In genomic region chr3:108798375-108798774, GRCm38 (mm10) we compare ENCODE assay signal across 30 mouse cellular contexts. TPM values are rescaled to one million over a fixed set of nuclear protein-coding genes. Genes with fewer than 3 reads are reported as not detected.
DNase-seq lines count a peak whose midpoint lies in the region; TF ChIP-seq lines count a peak whose summit lies in the region.
"Had no signal": no experiment of that assay in that cellular context is flagged by ENCODE, and none has a peak within 500 bp of the region (broad histone marks: within the 10 kb centered on the region; RNA-seq: fewer than 3 reads in every experiment).

No protein-coding gene starts in this region.

- no peak overlapping the region for H3K9ac ChIP-seq in MEL (ENCODE audit: control insufficient read depth, low read depth, low read length, poor library complexity, severe bottlenecking)
- H3K9ac ChIP-seq: embryonic facial prominence, embryonic 12.5 days; heart, embryonic 12.5 days; hindbrain, embryonic 15.5 days; limb, embryonic 12.5 days; liver, embryonic 14.5 days; midbrain, embryonic 13.5 days; neural tube, embryonic 13.5 days had no signal

- TF ChIP-seq POLR2A in kidney, adult 2 months (IDR thresholded peaks at IDR 0.05; ENCODE audit: low read depth, low read length): no peak
- no peak for TF ChIP-seq POLR2A in MEL (IDR thresholded peaks at IDR 0.05; ENCODE audit: control insufficient read depth in 1 of 2, insufficient read depth in 1 of 2, low read depth in 1 of 2, low read length in 2 of 2, poor library complexity in 1 of 2)

- H3K36me3 ChIP-seq in kidney, adult 2 months (ENCODE audit: control insufficient read depth, insufficient read depth, low read length): peaks cover 9% of the 10 kb centered on the region
- H3K36me3 ChIP-seq in MEL (ENCODE audit: control insufficient read depth in 1 of 2, insufficient read depth in 2 of 2, low read length in 2 of 2): peaks cover 0 to 13% of the 10 kb centered on the region in 2 experiments; a peak in 3 of 4 replicates

- H3K4me1 ChIP-seq in kidney, adult 2 months (ENCODE audit: control insufficient read depth, insufficient read depth, low read length): no peaks in the 10 kb centered on the region
- no peaks in the 10 kb centered on the region for H3K4me1 ChIP-seq in MEL (ENCODE audit: control insufficient read depth in 1 of 2, insufficient read depth in 2 of 2, low read length in 2 of 2)
- H3K4me1 ChIP-seq: embryonic facial prominence, embryonic 12.5 days; hindbrain, embryonic 15.5 days; limb, embryonic 12.5 days; midbrain, embryonic 13.5 days; neural tube, embryonic 13.5 days had no signal

- H3K9me3 ChIP-seq in MEL (replicated peaks; ENCODE audit: insufficient read depth, low read length): no peaks in the 10 kb centered on the region
- H3K9me3 ChIP-seq: embryonic facial prominence, embryonic 12.5 days; heart, embryonic 12.5 days; hindbrain, embryonic 15.5 days; limb, embryonic 12.5 days; midbrain, embryonic 13.5 days; neural tube, embryonic 13.5 days had no signal

- TF ChIP-seq EP300 in MEL (IDR thresholded peaks at IDR 0.05; ENCODE audit: low read depth in 1 of 2, low read length in 2 of 2): no peak

- no peak overlapping the region for H3K27ac ChIP-seq in kidney, adult 2 months (ENCODE audit: insufficient read depth, low read depth, low read length)
- H3K27ac ChIP-seq in MEL (ENCODE audit: control insufficient read depth, low read depth, low read length): no peak overlapping the region
- H3K27ac ChIP-seq: embryonic facial prominence, embryonic 12.5 days; hindbrain, embryonic 15.5 days; limb, embryonic 12.5 days; liver, embryonic 14.5 days; midbrain, embryonic 13.5 days; neural tube, embryonic 13.5 days had no signal

- peak; percentile 14 for DNase-seq in kidney, adult 2 months
- DNase-seq in kidney, postnatal 14 days: no peak
- DNase-seq in testis, postnatal 10 days (ENCODE audit: low spot score): peak; percentile 12
- no peak for DNase-seq in testis, postnatal 14 days (ENCODE audit: low spot score)
- DNase-seq in MEL (ENCODE audit: low read depth, low spot score): peak; percentile 15
- DNase-seq in cerebellum, postnatal 4 days (ENCODE audit: low spot score in 2 of 2): no peak
- no peak for DNase-seq in right cerebral cortex, postnatal 25 days
- DNase-seq: adrenal gland, postnatal 10 days; cerebellum, adult 9-11 months; gastrocnemius, postnatal 36 days; heart, postnatal 36 days; kidney, adult 18-20 months; kidney, postnatal 36 days; right cerebral cortex, adult 18-20 months; thymus, adult 18-20 months; thymus, postnatal 4 days had no signal

- TF ChIP-seq RAD21 in MEL (IDR thresholded peaks at IDR 0.05; ENCODE audit: low read depth, low read length): peak; percentile 27

- no peak for TF ChIP-seq CTCF in kidney, adult 2 months (conservative IDR thresholded peaks at IDR 0.05; ENCODE audit: insufficient read depth, insufficient read length, low read depth, low read length)
- peak in 2 of 3 experiments; percentile 11 to 47; a peak in 3 of 6 replicates for TF ChIP-seq CTCF in MEL (IDR thresholded peaks at IDR 0.05 in 2 of 3, conservative IDR thresholded peaks at IDR 0.05 in 1 of 3; ENCODE audit: control insufficient read depth in 1 of 3, insufficient read depth in 1 of 3, low read depth in 2 of 3, low read length in 3 of 3, poor library complexity in 1 of 3, severe bottlenecking in 1 of 3)

- H3K79me2 ChIP-seq in MEL (ENCODE audit: control insufficient read depth, insufficient read depth, low read length, poor library complexity): no peaks in the 10 kb centered on the region

- H3K27me3 ChIP-seq in kidney, adult 2 months (replicated peaks; ENCODE audit: control insufficient read depth, insufficient read depth, low read length): no peaks in the 10 kb centered on the region
- no peaks in the 10 kb centered on the region for H3K27me3 ChIP-seq in MEL (ENCODE audit: control insufficient read depth in 1 of 2, insufficient read depth in 2 of 2, low read length in 2 of 2)
- H3K27me3 ChIP-seq: embryonic facial prominence, embryonic 12.5 days; heart, embryonic 12.5 days; hindbrain, embryonic 15.5 days; limb, embryonic 12.5 days; midbrain, embryonic 13.5 days; neural tube, embryonic 13.5 days had no signal

- WGBS in kidney, adult 2 months: 67% methylated on average over 2 of the region's 2 CpGs

- no peak overlapping the region for H3K4me3 ChIP-seq in kidney, adult 2 months (ENCODE audit: insufficient read depth, low read depth, low read length)
- no peak overlapping the region for H3K4me3 ChIP-seq in MEL (ENCODE audit: control insufficient read depth in 1 of 2, insufficient read depth in 1 of 2, low read depth in 2 of 2, low read length in 2 of 2)
- H3K4me3 ChIP-seq: embryonic facial prominence, embryonic 12.5 days; erythroblast, embryonic 14.5 days; heart, embryonic 12.5 days; hindbrain, embryonic 15.5 days; limb, embryonic 12.5 days; midbrain, embryonic 13.5 days; neural tube, embryonic 13.5 days had no signal

TF ChIP-seq in MEL, 35 proteins besides CTCF, POLR2A, EP300 and RAD21:
- TF ChIP-seq MYC (IDR thresholded peaks at IDR 0.05; ENCODE audit: low read depth, low read length): peak; percentile 41; the same call in 1 of the 2 replicates
- TF ChIP-seq MAZ (IDR thresholded peaks at IDR 0.05; ENCODE audit: low read depth, low read length): no peak
- TF ChIP-seq MXI1 (IDR thresholded peaks at IDR 0.05; ENCODE audit: low read depth, low read length): no peak
- TF ChIP-seq USF1 (IDR thresholded peaks at IDR 0.05; ENCODE audit: low read depth, low read length): no peak
- no peak for TF ChIP-seq GABPA (IDR thresholded peaks at IDR 0.05; ENCODE audit: low read depth, low read length)
- TF ChIP-seq SMC3 (IDR thresholded peaks at IDR 0.05; ENCODE audit: low read depth, low read length): peak; percentile 41
- 0 out of 2 replicates have a peak, but pooled peaks have one; percentile 9 for TF ChIP-seq ZC3H11A (IDR thresholded peaks at IDR 0.05; ENCODE audit: low read depth, low read length)
- no peak for TF ChIP-seq MYB (IDR thresholded peaks at IDR 0.05; ENCODE audit: low read depth, low read length)
- TF ChIP-seq USF2 (IDR thresholded peaks at IDR 0.05; ENCODE audit: borderline replicate concordance in 1 of 2, insufficient read depth in 1 of 2, low read depth in 1 of 2, low read length in 2 of 2): no peak

RNA-seq across cellular contexts. Expression of gene Stxbp3, which starts 42.0 kb away (rescaled TPM):
- 10.5 and 14.4 TPM in 2 replicates for polyA plus RNA-seq in kidney, adult 2 months (2012; rRNA removed)
- total RNA-seq in MEL (2012; rRNA removed): 19.2 and 32.2 TPM in 2 replicates
- polyA plus RNA-seq in MEL (2012; ENCODE audit: insufficient read depth in 1 of 2, insufficient read length in 2 of 2, low read depth in 1 of 2, low replicate concordance in 2 of 2, missing spikeins in 1 of 2): 10 to 100 TPM in 1 of 2 experiments, not detected in 1; 15.9 TPM

RNA-seq across cellular contexts. Expression of gene Aknad1, which starts 58.9 kb away (rescaled TPM):
- not detected in 2 replicates for polyA plus RNA-seq in kidney, adult 2 months (2012; rRNA removed)
- not detected in 2 replicates for total RNA-seq in MEL (2012; rRNA removed)
- under 1 TPM in 1 of 2 experiments, not detected in 1; 0.06 TPM for polyA plus RNA-seq in MEL (2012; ENCODE audit: insufficient read depth in 1 of 2, insufficient read length in 2 of 2, low read depth in 1 of 2, low replicate concordance in 2 of 2, missing spikeins in 1 of 2)
- total RNA-seq: heart, postnatal 36 days; layer of hippocampus, postnatal 10 days; megakaryocyte progenitor cell, adult 5-6 weeks had no signal
- polyA plus RNA-seq: activated CD4-positive, CD25-positive, alpha-beta regulatory T cell, adult 4 months; forebrain, embryonic 14.5 days; heart, embryonic 12.5 days; hindbrain, embryonic 15.5 days; lung, embryonic 16.5 days; midbrain, embryonic 13.5 days; neural tube, embryonic 13.5 days; small intestine, adult 2 months had no signal

Comparison
In these comparisons a context has a peak if more than half of its experiments do, and no peak if none do; other contexts are left out.
1. DNase-seq: peak in kidney, adult 2 months (single experiment), testis, postnatal 10 days (single experiment) and MEL (single experiment); none in kidney, postnatal 14 days (single experiment), testis, postnatal 14 days (single experiment), cerebellum, postnatal 4 days (0 of 2) and right cerebral cortex, postnatal 25 days (single experiment).